Mouse (Mus musculus) kidney, adult 2 months (tissue): ENCODE data around the gene Gsap. TPM values are rescaled to one million over a fixed set of nuclear protein-coding genes. Genes with fewer than 3 reads are reported as not detected.
A peak's percentile ranks its signal among the peaks of the same experiment; 100 is the strongest.

Source experiments
- DNase-seq: peaks from one replicate; pipeline ENCODE4 v3.0.0; 2021
- H3K27ac ChIP-seq: fragments of 200-500 bp; 2 replicates; pipeline ENCODE4 v1.5.1; 2012; ENCODE audit warnings: low read depth, low read length, control low read depth, inconsistent platforms; ENCODE audit not compliant: insufficient read depth
- H3K27me3 ChIP-seq: fragments of 200-500 bp; replicated peaks from 2 replicates; pipeline ENCODE4 v1.6.1; 2012; ENCODE audit warnings: mild to moderate bottlenecking, moderate library complexity, low read length, inconsistent platforms; ENCODE audit not compliant: control insufficient read depth, insufficient read depth
- H3K36me3 ChIP-seq: fragments of 200-500 bp; 2 replicates; pipeline ENCODE4 v1.6.1; 2012; ENCODE audit warnings: mild to moderate bottlenecking, moderate library complexity, low read length, inconsistent platforms; ENCODE audit not compliant: control insufficient read depth, insufficient read depth
- H3K4me1 ChIP-seq: fragments of 200-500 bp; 2 replicates; pipeline ENCODE4 v1.6.1; 2011; ENCODE audit warnings: low read length; ENCODE audit not compliant: control insufficient read depth, insufficient read depth
- H3K4me3 ChIP-seq: fragments of 200-500 bp; 2 replicates; pipeline ENCODE4 v1.5.1; 2011; ENCODE audit warnings: mild to moderate bottlenecking, low read depth, low read length, control low read depth; ENCODE audit not compliant: insufficient read depth
- CTCF ChIP-seq: fragments of 200-500 bp; conservative IDR thresholded peaks from 2 replicates; pipeline ENCODE4 v1.5.1; 2011; ENCODE audit warnings: low read depth, mild to moderate bottlenecking, control low read depth, low read length, moderate library complexity, mixed read lengths; ENCODE audit not compliant: insufficient read depth, insufficient read length
- POLR2A ChIP-seq: fragments of 200-500 bp; IDR thresholded peaks from one replicate; pipeline ENCODE4 v1.6.1; 2011; ENCODE audit warnings: low read depth, low read length, control low read depth
- WGBS: fragments of 180-500 bp; shearing (Covaris S2); methylation state at CpG from one replicate; pipeline ENCODE4 v1.1.7; 2018; 5-methylcytosine and 5-hydroxymethylcytosine counted together
- polyA plus RNA-seq: library from polyadenylated mRNA; depleted of rRNA; stranded (reverse); fragments of >200 nt; gene quantifications from 2 replicates; pipeline ENCODE4 v1.2.3, GENCODE M21; 2012

The Gsap gene
- polyA plus RNA-seq, 1 experiment, result 3.7 TPM

DNA sequence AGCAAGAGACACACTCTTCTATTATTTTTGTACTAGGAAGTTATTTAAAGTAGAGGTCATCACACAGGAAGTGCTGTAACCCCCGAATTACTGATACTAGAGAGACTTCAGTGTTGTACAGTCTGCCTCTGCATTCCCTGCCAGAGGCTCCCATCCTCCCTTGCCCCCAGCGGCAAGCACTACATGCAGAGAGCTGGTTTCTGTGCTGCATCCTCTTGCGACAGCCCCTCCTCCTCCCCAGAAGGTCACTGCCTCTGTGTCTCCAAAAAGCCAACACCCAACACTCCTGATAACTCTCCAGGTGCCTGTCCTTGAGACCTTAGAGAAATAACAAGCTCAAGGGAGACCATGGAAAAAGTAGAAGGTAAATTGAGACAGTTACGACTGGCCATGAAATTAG lies 71.1 kb downstream of the Gsap start:
- TF ChIP-seq CTCF, result no peak
- TF ChIP-seq POLR2A, result no peak
- DNase-seq, result peak; percentile 6
- Histone ChIP-seq H3K27ac (no peak overlapping the region), H3K4me3 (no peak overlapping the region), H3K36me3 (no peaks in the 10 kb centered on the region), H3K27me3 (no peaks in the 10 kb centered on the region), H3K4me1 (no peaks in the 10 kb centered on the region)
- 47% methylated on average over 4 of the region's 4 CpGs for WGBS

DNA sequence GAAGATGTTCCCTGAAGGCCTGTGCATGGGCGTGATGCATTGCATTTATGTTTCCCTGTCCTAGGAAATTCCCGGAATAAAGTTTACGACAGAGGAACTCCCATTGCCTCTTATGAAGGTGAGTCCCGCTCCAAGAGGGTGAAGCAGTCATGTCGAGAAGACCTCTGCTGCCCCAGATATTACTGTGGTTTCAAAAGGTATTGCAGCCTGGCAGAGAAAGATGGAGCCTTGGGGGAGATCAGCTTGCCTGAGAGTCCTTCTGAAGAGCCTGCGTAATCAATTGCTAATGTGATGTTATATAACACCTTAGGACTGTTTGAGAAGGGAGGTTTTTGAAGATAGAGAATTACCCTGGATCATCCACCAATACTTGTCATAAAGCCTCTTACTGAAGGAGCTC lies 71.8 kb downstream of the Gsap start:
- DNase-seq, result no peak
- TF ChIP-seq CTCF, result peak; percentile 30; the same call in 1 of the 2 replicates
- no peak for TF ChIP-seq POLR2A
- 80% methylated on average over 6 of the region's 6 CpGs for WGBS

DNA sequence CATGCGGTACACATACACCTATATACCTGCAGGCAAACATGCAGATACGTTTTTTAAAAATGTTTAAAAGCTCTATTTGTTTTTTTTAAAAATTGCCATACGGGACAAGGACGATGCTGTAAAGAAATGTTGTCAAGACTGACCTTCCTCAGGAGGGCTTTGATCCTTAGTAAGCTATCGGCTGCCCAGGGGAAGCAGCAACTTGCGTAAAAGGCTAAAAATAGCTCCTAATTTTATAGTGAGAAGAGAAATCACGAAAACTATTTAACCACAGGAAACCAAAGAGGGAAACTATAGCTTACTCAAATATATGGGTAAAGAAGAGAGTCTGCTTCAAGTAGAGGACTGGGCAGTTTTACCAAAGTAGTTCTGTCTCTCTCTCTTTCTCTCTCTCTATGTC lies 74.7 kb downstream of the Gsap start:
- no peak for DNase-seq
- Histone ChIP-seq H3K4me1 (no peaks in the 10 kb centered on the region), H3K27me3 (no peaks in the 10 kb centered on the region), H3K27ac (no peak overlapping the region), H3K36me3 (no peaks in the 10 kb centered on the region), H3K4me3 (no peak overlapping the region)
- WGBS, result 73% methylated on average over 7 of the region's 7 CpGs
- no peak for TF ChIP-seq CTCF

More for the DNA sequence above, 71.8 kb downstream of the Gsap start:
- Histone ChIP-seq H3K4me3 (no peak overlapping the region), H3K27me3 (no peaks in the 10 kb centered on the region), H3K27ac (no peak overlapping the region), H3K4me1 (no peaks in the 10 kb centered on the region), H3K36me3 (no peaks in the 10 kb centered on the region)

DNA sequence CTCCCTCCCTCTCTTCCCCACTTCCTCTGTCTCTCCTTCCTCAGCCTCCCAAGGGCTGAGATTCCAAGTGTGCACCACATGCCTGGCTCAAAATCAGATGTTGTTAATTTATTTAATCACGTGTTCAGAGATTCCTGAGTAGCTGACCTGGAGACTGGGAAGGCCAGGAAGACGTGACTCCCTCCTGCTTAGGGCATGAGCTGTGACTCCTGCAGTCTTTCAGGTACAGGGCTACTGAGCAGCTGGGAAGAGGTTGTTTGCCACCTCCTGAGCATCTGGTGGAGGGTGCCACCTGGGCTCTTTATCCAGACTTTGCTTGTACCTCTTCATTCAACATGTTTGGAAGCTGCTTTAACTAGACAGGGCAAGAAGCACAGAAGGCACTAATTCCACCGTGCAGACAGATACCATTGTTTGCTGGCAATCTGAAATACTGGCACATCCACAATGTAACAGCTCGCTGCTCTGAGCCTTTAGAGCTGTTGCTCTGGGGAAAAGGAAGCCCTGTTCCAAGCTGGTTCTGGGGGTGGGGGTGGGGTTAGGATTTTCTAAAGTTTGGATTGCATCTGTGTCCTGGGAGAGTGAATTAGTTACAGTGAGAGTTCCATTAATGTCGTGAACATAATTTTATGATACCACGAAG lies 75.3 kb downstream of the Gsap start:
- Histone ChIP-seq H3K4me1 (no peaks in the 10 kb centered on the region), H3K36me3 (no peaks in the 10 kb centered on the region), H3K27me3 (no peaks in the 10 kb centered on the region), H3K27ac (no peak overlapping the region), H3K4me3 (no peak overlapping the region)
- peak; percentile 33 for DNase-seq
- WGBS, result 41% methylated on average over 6 of the region's 6 CpGs
- TF ChIP-seq CTCF, result no peak
- no peak for TF ChIP-seq POLR2A

DNA sequence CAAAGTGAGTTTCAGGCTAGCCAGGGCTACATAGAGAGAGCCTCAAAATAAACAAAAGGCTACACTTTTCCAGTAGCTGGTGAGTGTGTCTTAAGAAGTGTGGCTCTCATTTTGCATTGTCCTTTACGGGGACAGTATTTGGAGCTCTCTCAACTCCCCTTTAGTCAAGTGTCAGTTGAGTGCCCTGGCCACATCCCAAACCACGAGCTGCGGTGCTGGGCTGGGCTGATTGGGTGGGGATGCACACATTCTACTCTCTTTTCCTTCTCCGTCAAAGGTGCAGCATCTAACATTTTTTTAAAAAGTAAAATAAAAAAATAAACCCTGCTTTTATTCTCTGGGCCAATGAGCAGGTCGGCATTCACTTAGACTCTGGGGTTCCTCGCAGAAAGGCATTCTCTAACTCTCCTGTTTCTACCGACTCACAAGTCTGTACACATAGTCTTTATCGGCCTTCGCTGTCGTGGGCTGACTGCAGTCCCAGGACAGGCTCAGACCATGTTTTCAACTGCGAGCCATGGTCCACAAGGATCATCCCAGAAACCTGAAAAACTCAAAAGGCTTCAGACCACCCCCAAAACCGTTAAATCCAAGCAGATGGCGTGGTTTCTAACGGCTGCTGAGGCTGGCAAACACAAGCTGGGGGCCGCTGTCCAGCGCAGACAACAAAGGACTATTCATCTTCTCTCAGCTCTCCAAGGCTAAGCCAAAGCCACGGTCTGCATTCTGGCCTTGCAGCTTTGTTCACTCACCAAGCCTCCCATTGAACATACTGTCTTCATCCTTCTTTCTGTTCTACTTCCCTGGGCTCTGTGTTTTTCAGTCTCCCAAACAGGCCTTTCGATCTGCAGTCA lies 77.4 kb downstream of the Gsap start:
- 70% methylated on average over 18 of the region's 18 CpGs for WGBS
- no peak for DNase-seq
- H3K4me1 ChIP-seq, result no peaks in the 10 kb centered on the region
- no peaks in the 10 kb centered on the region for H3K27me3 ChIP-seq
- H3K4me3 ChIP-seq, result no peak overlapping the region
- TF ChIP-seq POLR2A (no peak), CTCF (no peak)
- no peaks in the 10 kb centered on the region for H3K36me3 ChIP-seq
- no peak overlapping the region for H3K27ac ChIP-seq

DNA sequence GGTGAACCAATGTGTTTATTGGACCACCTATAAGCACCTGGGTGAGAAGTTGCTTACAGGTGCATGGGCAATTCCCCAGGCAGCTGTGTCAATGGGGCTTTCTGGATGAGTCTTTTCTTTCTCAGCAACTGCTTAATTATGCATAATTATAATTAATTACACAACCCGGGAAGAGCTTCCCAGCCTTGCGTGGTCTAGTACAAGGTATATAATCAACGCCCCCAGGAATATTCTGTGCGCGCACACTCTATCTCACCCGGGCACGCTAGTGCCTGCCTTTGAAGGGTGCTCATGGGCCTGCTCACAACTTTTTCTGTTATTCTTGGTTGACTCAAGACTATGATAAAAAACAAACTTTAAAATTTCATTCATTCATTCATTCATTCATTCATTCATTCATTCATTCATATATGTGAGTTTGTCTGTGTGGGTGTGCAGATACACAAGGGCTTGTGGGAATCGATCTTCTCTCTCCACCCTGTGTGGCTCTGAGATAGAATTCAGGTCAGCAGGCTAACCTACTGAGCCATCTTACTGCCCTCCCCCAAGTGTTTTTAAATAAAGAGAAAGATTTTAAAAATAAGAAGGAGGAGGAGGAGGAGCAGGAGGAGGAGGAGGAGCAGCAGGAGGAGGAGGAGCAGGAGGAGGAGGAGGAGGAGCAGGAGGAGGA lies 78.4 kb downstream of the Gsap start:
- no peaks in the 10 kb centered on the region for H3K4me1 ChIP-seq
- no peaks in the 10 kb centered on the region for H3K36me3 ChIP-seq
- 92% methylated on average over 8 of the region's 8 CpGs for WGBS
- DNase-seq, result no peak
- H3K27me3 ChIP-seq, result no peaks in the 10 kb centered on the region
- TF ChIP-seq POLR2A (no peak), CTCF (no peak)
- H3K4me3 ChIP-seq, result no peak overlapping the region
- no peak overlapping the region for H3K27ac ChIP-seq

DNA sequence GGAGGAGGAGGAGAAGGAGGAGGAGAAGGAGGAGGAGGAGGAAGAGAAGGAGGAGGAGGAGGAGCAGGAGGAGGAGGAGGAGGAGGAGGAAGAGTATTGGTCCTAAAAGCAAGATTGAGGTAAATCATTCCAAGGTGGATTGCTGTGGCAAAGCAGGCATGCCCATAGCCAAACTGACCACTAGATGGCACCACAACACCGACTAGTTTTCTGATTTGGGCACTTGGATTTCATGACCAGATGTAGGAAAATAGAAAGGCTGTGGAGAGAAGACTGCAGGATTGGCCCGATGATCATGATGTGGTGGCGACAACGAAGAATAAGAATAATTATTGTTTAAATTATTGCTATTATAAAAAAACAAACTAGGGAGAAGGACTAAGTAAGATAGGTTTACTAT lies 79.0 kb downstream of the Gsap start:
- 15% methylated on average over 4 of the region's 4 CpGs for WGBS
- no peaks in the 10 kb centered on the region for H3K36me3 ChIP-seq
- no peak overlapping the region for H3K27ac ChIP-seq
- no peak overlapping the region for H3K4me3 ChIP-seq
- peak; percentile 89 for TF ChIP-seq CTCF
- no peak for TF ChIP-seq POLR2A
- no peaks in the 10 kb centered on the region for H3K4me1 ChIP-seq
- peak; percentile 76 for DNase-seq
- no peaks in the 10 kb centered on the region for H3K27me3 ChIP-seq
